8 mouse cellular contexts compared by ENCODE assay signal in genomic region chr7:133636738-133637352, GRCm38 (mm10). TPM values are rescaled to one million over a fixed set of nuclear protein-coding genes. Genes with fewer than 3 reads are reported as not detected.
A peak's percentile ranks its signal among the peaks of the same experiment; 100 is the strongest.
DNase-seq lines count a peak whose midpoint lies in the region; ATAC-seq lines count a peak whose summit lies in the region.

No protein-coding gene starts in this region.

- DNase-seq in ZHBTc4 (ENCODE audit: low read depth, low spot score) = peak; percentile 93
- DNase-seq in gastrocnemius, adult 8-10 months (ENCODE audit: low spot score in 2 of 2) = peak; percentile 77 to 80
- DNase-seq in induced T-regulatory cell, adult 2 months (ENCODE audit: low read depth) = peak; percentile 93
- peak; percentile 55 to 93 for DNase-seq in left cerebral cortex, adult 9 months (ENCODE audit: low spot score in 2 of 2)
- DNase-seq in right cerebral cortex, postnatal 14 days = peak; percentile 94
- DNase-seq in urinary bladder, postnatal 36 days (ENCODE audit: low spot score in 2 of 2) = peak; percentile 77 to 82

- peak; percentile 57 for ATAC-seq in common myeloid progenitor, adult 5-6 weeks (replicated peaks; ENCODE audit: low read depth, poor library complexity, severe bottlenecking)
- ATAC-seq in megakaryocyte progenitor cell, adult 5-6 weeks (replicated peaks; ENCODE audit: poor library complexity) = peak; percentile 66

RNA-seq across cellular contexts. Expression of gene Edrf1, which starts 0.5 kb away (rescaled TPM):
- 31.3 and 35.5 TPM in 2 replicates for total RNA-seq in common myeloid progenitor, adult 5-6 weeks (2017)
- total RNA-seq in gastrocnemius, adult 8-10 months (2022) = 1 to 10 TPM; 6.2 to 8.1 (median 7.8) TPM
- total RNA-seq in megakaryocyte progenitor cell, adult 5-6 weeks (2015) = 13.5 and 22.4 TPM in 2 replicates
- 20.4 and 26.7 TPM in 2 replicates for total RNA-seq in megakaryocyte progenitor cell, adult 5-6 weeks (2017)

RNA-seq across cellular contexts. Expression of gene Tex36, which starts 34.9 kb away (rescaled TPM):
- not detected in 2 replicates for total RNA-seq in common myeloid progenitor, adult 5-6 weeks (2017)
- total RNA-seq in gastrocnemius, adult 8-10 months (2022) = not detected
- not detected in 2 replicates for total RNA-seq in megakaryocyte progenitor cell, adult 5-6 weeks (2015)
- total RNA-seq in megakaryocyte progenitor cell, adult 5-6 weeks (2017) = not detected in 2 replicates

RNA-seq across cellular contexts. Expression of gene Mmp21, which starts 43.0 kb away (rescaled TPM):
- total RNA-seq in common myeloid progenitor, adult 5-6 weeks (2017) = not detected in 2 replicates
- not detected for total RNA-seq in gastrocnemius, adult 8-10 months (2022)
- not detected in 2 replicates for total RNA-seq in megakaryocyte progenitor cell, adult 5-6 weeks (2015)
- 0.03 TPM in 1 of 2 replicates, not detected in the other for total RNA-seq in megakaryocyte progenitor cell, adult 5-6 weeks (2017)

Comparison
In these comparisons a context has a peak if more than half of its experiments do, and no peak if none do; other contexts are left out.
1. Peak in every context shown above with its lines: DNase-seq and ATAC-seq.